Mouse (Mus musculus) embryonic facial prominence, embryonic 13.5 days (tissue): ENCODE results near the gene Gbe1. TPM values are rescaled to one million over a fixed set of nuclear protein-coding genes. Genes with fewer than 3 reads are reported as not detected.
A peak's percentile ranks its signal among the peaks of the same experiment; 100 is the strongest.

ENCODE experiments used
- ATAC-seq: fragments of 200-750 bp; cut with Nextera tagmentation; 2 replicates; pipeline ENCODE4 v1.8.0; 2017; ENCODE audit warnings: low read depth; ENCODE audit not compliant: insufficient number of reproducible peaks, insufficient read depth, low FRiP score, low TSS enrichment
- H3K27ac ChIP-seq: fragments of 300-500 bp; sonication (generic); 2 replicates; pipeline ENCODE4 v1.5.1; 2015; ENCODE audit warnings: moderate library complexity, mild to moderate bottlenecking, inconsistent platforms
- H3K27me3 ChIP-seq: fragments of 300-500 bp; sonication (generic); 2 replicates; pipeline ENCODE4 v1.6.1; 2015; ENCODE audit warnings: mild to moderate bottlenecking, inconsistent platforms
- H3K36me3 ChIP-seq: fragments of 300-500 bp; sonication (generic); 2 replicates; pipeline ENCODE4 v1.6.1; 2015; ENCODE audit warnings: mild to moderate bottlenecking, inconsistent platforms
- H3K4me1 ChIP-seq: fragments of 300-500 bp; sonication (generic); 2 replicates; pipeline ENCODE4 v1.6.1; 2015; ENCODE audit warnings: inconsistent platforms
- H3K4me2 ChIP-seq: fragments of 300-500 bp; sonication (generic); 2 replicates; pipeline ENCODE4 v1.6.1; 2015; ENCODE audit warnings: moderate library complexity, mild to moderate bottlenecking, inconsistent platforms
- H3K4me3 ChIP-seq: fragments of 300-500 bp; sonication (generic); 2 replicates; pipeline ENCODE4 v1.5.1; 2015; ENCODE audit warnings: mild to moderate bottlenecking, inconsistent platforms
- H3K9ac ChIP-seq: fragments of 300-500 bp; sonication (generic); 2 replicates; pipeline ENCODE4 v1.6.1; 2015; ENCODE audit warnings: mild to moderate bottlenecking, inconsistent platforms
- H3K9me3 ChIP-seq: fragments of 300-500 bp; sonication (generic); 2 replicates; pipeline ENCODE4 v1.6.1; 2016; ENCODE audit warnings: inconsistent platforms
- WGBS: fragments of 180-500 bp; shearing (Covaris S2); methylation state at CpG from one replicate; pipeline ENCODE4 v1.1.7; 2015; ENCODE audit warnings: mixed read lengths; 5-methylcytosine and 5-hydroxymethylcytosine counted together
- polyA plus RNA-seq: library from polyadenylated mRNA; unstranded; fragments of >200 nt; fragmentation: Nextera tagmentation; extraction: Ambion mirVana; gene quantifications from 2 replicates; pipeline ENCODE4 v1.2.1, GENCODE M21; 2015

The Gbe1 gene
- polyA plus RNA-seq, 1 experiment from 2014 or later = 16.8 TPM

DNA sequence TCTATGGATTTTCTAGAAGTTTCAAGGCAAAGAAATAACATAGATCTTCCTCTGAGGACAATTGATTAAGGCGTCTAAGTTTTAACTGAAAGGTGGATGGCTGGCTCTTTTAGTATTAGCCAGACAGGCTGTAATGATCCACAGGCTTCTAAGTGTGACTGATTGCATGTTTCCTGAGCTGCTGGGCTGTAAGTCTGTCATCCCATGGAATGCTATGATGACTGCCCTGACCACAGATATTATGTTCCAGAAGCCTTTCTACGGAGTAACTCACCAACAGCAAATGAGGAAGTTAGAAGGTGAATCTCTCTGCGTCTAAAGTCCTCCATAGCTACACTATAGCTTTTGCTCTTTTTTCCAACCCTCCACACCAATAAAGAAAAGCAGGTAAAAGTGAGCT lies 197.2 kb downstream of the Gbe1 start:
- WGBS = 77% methylated on average over 3 of the region's 3 CpGs
- no peaks in the 10 kb centered on the region for H3K27me3 ChIP-seq
- H3K4me3 ChIP-seq = no peak overlapping the region
- H3K36me3 ChIP-seq = no peaks in the 10 kb centered on the region
- H3K4me2 ChIP-seq = no peak overlapping the region
- no peak overlapping the region for H3K9ac ChIP-seq
- no peak overlapping the region for H3K27ac ChIP-seq
- no peak for ATAC-seq
- H3K4me1 ChIP-seq = no peaks in the 10 kb centered on the region
- H3K9me3 ChIP-seq = no peaks in the 10 kb centered on the region

DNA sequence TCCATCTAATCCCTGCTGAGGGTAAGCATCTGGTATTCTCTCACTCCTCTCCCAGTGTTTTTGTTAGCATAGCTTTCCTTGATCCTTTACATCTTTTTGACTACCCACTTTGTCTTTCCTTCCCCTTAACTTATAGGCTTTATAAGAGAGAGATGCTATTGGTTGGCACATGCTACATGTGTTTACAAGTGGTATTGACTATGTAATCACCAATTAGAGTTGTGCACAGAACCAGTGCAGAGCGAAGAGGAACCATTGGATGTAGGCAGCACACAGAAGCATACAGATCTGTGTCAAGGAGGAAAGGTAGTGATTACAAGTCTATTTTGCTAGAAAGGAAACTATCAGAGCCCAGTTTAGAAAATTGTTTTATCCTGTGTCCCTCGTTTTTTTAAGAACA lies 209.1 kb downstream of the Gbe1 start:
- no peak for ATAC-seq
- Histone ChIP-seq H3K9ac (no peak overlapping the region), H3K4me2 (no peak overlapping the region), H3K4me3 (no peak overlapping the region), H3K27me3 (no peaks in the 10 kb centered on the region), H3K36me3 (no peaks in the 10 kb centered on the region), H3K9me3 (no peaks in the 10 kb centered on the region), H3K4me1 (no peaks in the 10 kb centered on the region; the same call in 1 of the 2 replicates), H3K27ac (no peak overlapping the region)
- 74% methylated on average over 2 of the region's 2 CpGs for WGBS

DNA sequence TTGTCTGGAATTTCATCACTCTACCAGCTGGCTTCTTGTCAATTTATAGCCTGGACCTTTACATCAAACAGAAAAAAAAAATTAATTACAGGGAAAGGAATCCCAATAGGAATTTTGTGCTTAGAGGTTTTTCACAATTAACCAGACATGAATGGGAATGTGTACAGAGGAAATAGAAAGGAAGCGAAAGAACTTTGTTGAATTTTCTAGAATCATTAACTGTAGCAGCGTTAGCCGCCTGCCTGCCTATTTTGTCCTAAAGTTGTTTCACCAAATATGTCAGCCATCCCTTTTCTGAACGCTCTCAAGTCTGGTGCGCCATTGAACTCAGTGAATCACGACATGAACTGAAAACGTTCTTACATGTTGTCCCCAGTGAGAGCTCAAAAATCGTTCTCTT lies 209.8 kb downstream of the Gbe1 start:
- H3K27ac ChIP-seq = no peak overlapping the region
- no peak overlapping the region for H3K4me3 ChIP-seq
- WGBS = 87% methylated on average over 8 of the region's 8 CpGs
- no peak overlapping the region for H3K4me2 ChIP-seq
- ATAC-seq = no peak
- no peaks in the 10 kb centered on the region for H3K36me3 ChIP-seq
- no peaks in the 10 kb centered on the region; the same call in 1 of the 2 replicates for H3K4me1 ChIP-seq
- no peak overlapping the region for H3K9ac ChIP-seq
- H3K27me3 ChIP-seq = no peaks in the 10 kb centered on the region
- H3K9me3 ChIP-seq = no peaks in the 10 kb centered on the region

DNA sequence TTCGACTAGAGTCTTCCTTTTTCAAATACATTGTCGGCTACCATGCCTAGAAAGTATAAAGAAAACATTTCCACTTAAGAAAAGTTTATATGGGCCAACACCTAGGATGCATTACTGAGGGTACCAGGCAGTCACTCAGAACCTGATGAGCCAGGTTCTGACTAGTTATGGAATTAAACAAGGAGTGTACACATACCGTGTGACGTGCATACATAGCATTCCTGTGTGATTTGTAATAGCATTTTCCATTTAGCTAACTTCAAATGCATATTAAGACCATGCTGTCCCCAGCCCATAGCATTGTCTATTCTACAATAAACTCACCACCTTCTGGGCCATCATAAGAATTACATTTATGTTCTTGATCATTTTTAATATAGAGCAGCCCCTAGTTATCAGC lies 210.5 kb downstream of the Gbe1 start:
- Histone ChIP-seq H3K9ac (no peak overlapping the region), H3K9me3 (no peaks in the 10 kb centered on the region), H3K4me2 (no peak overlapping the region), H3K4me3 (no peak overlapping the region), H3K4me1 (no peaks in the 10 kb centered on the region; the same call in 1 of the 2 replicates), H3K36me3 (no peaks in the 10 kb centered on the region), H3K27ac (no peak overlapping the region), H3K27me3 (no peaks in the 10 kb centered on the region)
- WGBS = 77% methylated on average over 4 of the region's 4 CpGs
- ATAC-seq = no peak

DNA sequence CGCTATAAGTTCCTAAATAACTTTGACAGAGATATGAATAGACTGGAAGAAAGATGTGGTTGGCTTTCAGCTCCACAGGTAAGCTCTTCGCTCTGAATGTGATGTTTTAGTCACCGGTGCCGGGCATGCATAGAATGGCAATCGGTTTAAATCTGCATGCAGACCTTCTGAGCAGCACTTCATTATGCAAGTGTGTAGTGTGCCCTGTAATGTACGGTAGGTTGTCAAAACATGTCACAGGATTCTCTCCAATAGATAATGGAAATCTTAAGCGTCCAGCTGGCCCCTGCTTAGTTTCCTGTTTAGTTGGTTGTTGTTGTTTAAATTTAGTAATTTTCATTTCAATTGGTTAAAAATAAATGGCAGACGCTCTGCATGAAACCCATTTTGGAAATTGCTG lies 213.5 kb downstream of the Gbe1 start:
- no peak for ATAC-seq
- no peak overlapping the region for H3K4me2 ChIP-seq
- WGBS = 90% methylated on average over 8 of the region's 8 CpGs
- H3K4me1 ChIP-seq = no peaks in the 10 kb centered on the region; the same call in 1 of the 2 replicates
- no peaks in the 10 kb centered on the region for H3K27me3 ChIP-seq
- H3K36me3 ChIP-seq = no peaks in the 10 kb centered on the region
- no peak overlapping the region for H3K9ac ChIP-seq
- no peaks in the 10 kb centered on the region for H3K9me3 ChIP-seq
- no peak overlapping the region for H3K4me3 ChIP-seq
- H3K27ac ChIP-seq = no peak overlapping the region

DNA sequence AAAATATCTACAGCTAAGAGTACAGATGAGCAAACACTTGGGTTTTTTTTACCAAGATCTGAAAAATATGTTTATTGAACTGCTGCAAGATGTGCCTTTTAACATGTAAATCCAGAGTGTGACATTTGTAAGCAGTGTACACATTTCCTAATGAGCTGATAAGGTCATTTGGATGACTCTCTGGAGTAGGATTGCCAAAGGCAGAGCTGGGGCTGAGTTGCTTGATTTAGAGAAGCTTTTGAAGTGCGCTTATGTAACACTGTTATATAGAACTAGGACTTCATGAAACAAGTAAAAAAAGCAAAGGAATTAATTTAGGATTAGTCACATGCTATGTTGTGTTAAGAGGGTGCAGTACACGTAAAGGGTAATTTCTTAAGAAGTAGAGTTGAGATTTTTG lies 221.5 kb downstream of the Gbe1 start:
- Histone ChIP-seq H3K4me1 (no peaks in the 10 kb centered on the region), H3K4me2 (no peak overlapping the region), H3K27me3 (no peaks in the 10 kb centered on the region), H3K9me3 (no peaks in the 10 kb centered on the region), H3K4me3 (no peak overlapping the region), H3K27ac (no peak overlapping the region), H3K36me3 (no peaks in the 10 kb centered on the region), H3K9ac (no peak overlapping the region)
- no peak for ATAC-seq
- 84% methylated on average over 2 of the region's 2 CpGs for WGBS

DNA sequence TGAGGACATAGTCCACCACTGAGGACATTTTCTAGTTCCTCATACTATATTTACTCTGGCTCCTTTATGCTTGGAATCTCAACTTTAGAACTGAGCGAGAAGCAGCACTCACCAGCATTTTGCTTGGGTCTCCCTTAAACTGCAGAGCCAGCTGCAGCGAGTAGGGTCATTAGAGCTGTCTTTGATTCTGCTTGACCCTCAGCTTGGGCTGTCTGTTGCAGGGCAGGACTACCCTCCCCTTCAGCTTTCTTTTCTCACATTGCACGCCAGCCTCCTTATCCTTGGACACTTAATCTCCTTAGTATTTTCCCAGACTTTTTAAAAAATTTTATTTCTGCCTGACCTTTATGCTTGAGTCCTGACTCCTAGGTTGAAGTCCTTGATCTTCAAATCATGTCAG lies 237.1 kb downstream of the Gbe1 start:
- Histone ChIP-seq H3K36me3 (no peaks in the 10 kb centered on the region), H3K4me2 (no peak overlapping the region)
- WGBS = 48% methylated on average over 3 of the region's 3 CpGs

DNA sequence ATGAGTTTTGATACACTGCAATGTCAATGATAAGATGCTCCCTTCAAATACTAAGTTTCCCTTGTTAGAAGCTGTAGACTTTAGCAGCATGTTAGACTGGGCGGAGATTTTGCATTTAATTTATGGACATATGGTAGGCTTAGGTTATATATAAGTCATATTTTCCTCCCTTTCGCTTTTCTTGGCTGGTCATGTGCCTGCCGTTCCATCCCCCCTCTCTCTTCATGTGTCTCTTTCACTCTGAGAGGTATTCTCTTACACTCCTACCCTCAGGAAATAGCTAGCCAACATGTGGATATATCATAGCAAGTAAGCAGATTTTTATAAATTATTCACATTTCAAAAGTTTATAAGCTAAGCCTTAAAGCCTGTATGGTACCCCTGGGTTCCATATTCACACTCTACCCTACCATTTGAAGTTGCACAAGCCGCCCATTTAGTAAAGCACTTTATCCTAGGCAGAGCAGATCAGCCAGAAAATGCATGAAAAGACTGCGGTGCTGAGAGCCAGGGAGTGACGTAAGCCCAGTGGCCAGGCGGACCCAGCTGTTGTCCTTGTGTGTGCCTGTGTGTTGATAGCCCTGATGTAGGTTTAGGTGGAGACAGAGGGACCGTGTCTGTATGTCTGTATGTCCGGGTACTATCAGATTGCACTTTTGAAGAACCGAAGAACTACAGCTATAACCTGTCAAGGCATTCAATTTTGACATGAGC lies 248.0 kb downstream of the Gbe1 start:
- no peak overlapping the region for H3K27ac ChIP-seq
- H3K4me2 ChIP-seq = no peak overlapping the region

More for the DNA sequence above, 237.1 kb downstream of the Gbe1 start:
- no peak for ATAC-seq
- H3K9ac ChIP-seq = no peak overlapping the region
- no peak overlapping the region for H3K27ac ChIP-seq
- no peaks in the 10 kb centered on the region for H3K27me3 ChIP-seq
- no peaks in the 10 kb centered on the region for H3K9me3 ChIP-seq
- no peaks in the 10 kb centered on the region for H3K4me1 ChIP-seq
- no peak overlapping the region for H3K4me3 ChIP-seq

DNA sequence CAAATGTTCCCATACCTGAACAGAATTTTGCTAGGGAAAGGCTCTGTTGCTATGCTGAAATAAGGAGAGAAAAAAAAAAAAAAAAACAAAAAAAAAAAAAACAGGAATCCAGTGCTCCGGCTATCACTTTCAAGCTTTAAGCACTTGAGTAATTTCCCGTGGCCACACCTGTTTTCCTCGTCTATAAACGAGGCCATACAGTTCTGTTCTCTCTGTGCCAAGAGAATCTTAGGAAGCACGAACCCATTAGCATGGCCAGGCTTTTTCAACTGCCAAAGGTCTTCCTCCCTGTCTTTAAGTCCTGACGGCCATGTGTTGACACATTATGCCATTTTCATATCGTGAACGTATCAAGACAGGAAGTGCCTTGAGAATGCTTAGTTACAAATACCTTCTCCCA lies 248.8 kb downstream of the Gbe1 start:
- no peak overlapping the region for H3K27ac ChIP-seq
- no peak overlapping the region for H3K4me2 ChIP-seq
- no peaks in the 10 kb centered on the region for H3K36me3 ChIP-seq
- no peaks in the 10 kb centered on the region for H3K9me3 ChIP-seq
- H3K4me1 ChIP-seq = no peaks in the 10 kb centered on the region
- 74% methylated on average over 8 of the region's 8 CpGs for WGBS
- H3K4me3 ChIP-seq = no peak overlapping the region
- H3K27me3 ChIP-seq = no peaks in the 10 kb centered on the region
- no peak overlapping the region for H3K9ac ChIP-seq
- no peak for ATAC-seq

More for the DNA sequence above, 248.0 kb downstream of the Gbe1 start:
- Histone ChIP-seq H3K9ac (no peak overlapping the region), H3K27me3 (no peaks in the 10 kb centered on the region), H3K4me1 (no peaks in the 10 kb centered on the region), H3K4me3 (no peak overlapping the region), H3K36me3 (no peaks in the 10 kb centered on the region), H3K9me3 (no peaks in the 10 kb centered on the region)
- WGBS = 79% methylated on average over 10 of the region's 10 CpGs
- ATAC-seq = no peak

DNA sequence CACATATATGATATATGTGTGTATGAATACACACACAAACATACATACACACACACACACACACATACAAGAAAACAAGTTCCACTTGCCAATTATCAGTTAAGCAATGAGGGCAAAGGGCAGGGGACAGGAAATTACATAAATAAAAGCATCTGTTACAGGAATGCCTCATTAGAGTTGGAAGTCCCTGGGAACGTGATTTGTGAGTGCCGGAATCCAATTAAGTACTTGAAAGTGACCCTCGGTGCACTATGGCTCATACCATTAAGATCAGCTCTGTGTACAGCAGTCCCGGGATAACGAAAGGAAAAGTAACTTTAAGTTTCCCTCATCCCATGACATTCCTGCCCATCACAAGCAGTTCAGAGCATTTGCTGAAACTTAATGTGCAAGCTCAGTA lies 249.7 kb downstream of the Gbe1 start:
- Histone ChIP-seq H3K4me2 (no peak overlapping the region), H3K36me3 (no peaks in the 10 kb centered on the region), H3K9ac (no peak overlapping the region), H3K4me3 (no peak overlapping the region), H3K27ac (no peak overlapping the region), H3K27me3 (no peaks in the 10 kb centered on the region), H3K9me3 (no peaks in the 10 kb centered on the region), H3K4me1 (no peaks in the 10 kb centered on the region)
- 28% methylated on average over 5 of the region's 5 CpGs for WGBS
- ATAC-seq = no peak

DNA sequence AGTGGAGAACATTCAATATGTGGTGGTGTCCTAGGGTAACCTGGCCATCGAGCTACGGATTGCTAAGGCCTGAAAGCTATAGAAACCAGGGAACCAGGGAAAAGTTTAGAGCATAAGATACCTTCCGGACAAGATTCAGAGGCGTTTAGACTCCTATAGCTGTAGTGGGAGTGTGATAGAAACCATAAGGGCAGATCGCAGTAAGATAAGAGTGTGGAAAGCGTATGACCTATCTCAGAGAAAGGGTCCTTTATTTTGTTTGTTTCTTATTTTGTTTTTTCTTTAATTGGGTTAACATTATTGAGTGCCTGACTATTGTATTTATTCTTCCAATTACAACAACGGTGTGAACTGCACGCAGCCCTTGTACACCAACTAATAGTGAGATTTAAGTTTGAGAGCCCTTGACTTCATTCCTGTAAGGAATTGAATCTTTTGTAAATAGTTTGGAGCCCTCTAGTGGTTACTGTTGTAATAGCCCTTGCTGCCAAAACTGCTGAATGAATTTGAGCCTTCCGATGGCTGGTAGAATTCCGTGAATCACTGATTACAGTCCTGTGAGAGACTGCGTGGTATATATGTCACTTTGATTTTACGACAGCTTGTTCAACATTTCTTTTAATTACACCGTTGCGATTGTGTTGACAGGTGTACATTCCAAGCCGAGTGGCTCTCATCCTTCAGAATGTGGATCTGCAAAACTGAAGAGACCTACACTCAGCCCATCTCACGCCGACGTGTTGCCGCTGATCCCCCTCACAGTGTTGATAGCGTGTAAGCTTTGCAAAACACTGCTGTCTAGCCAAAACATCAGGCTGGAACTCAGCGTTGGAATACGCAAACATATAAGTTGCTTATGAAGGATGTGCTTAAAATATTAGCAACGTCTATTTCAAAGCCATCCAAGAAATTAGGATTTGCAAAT lies 254.9 kb downstream of the Gbe1 start:
- no peak overlapping the region for H3K27ac ChIP-seq
- no peaks in the 10 kb centered on the region for H3K27me3 ChIP-seq
- no peaks in the 10 kb centered on the region for H3K4me1 ChIP-seq
- 47% methylated on average over 23 of the region's 23 CpGs for WGBS
- peak overlapping the region; percentile 31 for H3K4me2 ChIP-seq
- no peak overlapping the region for H3K4me3 ChIP-seq
- no peaks in the 10 kb centered on the region for H3K36me3 ChIP-seq
- no peaks in the 10 kb centered on the region for H3K9me3 ChIP-seq
- H3K9ac ChIP-seq = no peak overlapping the region
- ATAC-seq = no peak

DNA sequence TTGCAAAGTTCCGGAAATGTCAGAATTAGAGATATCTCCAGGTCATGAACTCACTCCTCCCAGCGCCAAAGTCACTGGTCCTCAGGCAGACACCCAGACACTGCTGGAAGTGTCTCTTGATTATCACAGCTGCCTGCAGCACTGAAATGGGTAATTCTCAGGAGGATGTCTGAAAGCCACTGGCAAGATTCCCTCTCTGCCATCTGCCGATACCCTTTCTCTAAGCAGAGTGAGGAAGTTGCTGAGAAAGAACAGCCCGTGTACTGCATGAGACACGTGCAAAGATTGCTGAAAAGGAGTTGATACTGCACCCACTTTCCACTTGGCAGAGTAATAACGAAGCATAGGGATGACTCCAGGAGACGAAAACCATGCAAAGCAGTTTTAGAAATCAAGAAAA lies 272.2 kb downstream of the Gbe1 start:
- H3K4me3 ChIP-seq = no peak overlapping the region
- no peak for ATAC-seq
- WGBS = 75% methylated on average over 6 of the region's 7 CpGs
- no peak overlapping the region for H3K9ac ChIP-seq
- H3K27ac ChIP-seq = no peak overlapping the region
- H3K4me2 ChIP-seq = no peak overlapping the region
- H3K36me3 ChIP-seq = no peaks in the 10 kb centered on the region
- H3K9me3 ChIP-seq = no peaks in the 10 kb centered on the region
- no peaks in the 10 kb centered on the region for H3K4me1 ChIP-seq
- H3K27me3 ChIP-seq = no peaks in the 10 kb centered on the region
